Mouse (Mus musculus): ENCODE results near the gene Meiob. TPM values are rescaled to one million over a fixed set of nuclear protein-coding genes. Genes with fewer than 3 reads are reported as not detected.
A peak's percentile ranks its signal among the peaks of the same experiment; 100 is the strongest.

Gene Meiob
- polyA plus RNA-seq, 1 experiment from 2014 or later: not detected

DNA sequence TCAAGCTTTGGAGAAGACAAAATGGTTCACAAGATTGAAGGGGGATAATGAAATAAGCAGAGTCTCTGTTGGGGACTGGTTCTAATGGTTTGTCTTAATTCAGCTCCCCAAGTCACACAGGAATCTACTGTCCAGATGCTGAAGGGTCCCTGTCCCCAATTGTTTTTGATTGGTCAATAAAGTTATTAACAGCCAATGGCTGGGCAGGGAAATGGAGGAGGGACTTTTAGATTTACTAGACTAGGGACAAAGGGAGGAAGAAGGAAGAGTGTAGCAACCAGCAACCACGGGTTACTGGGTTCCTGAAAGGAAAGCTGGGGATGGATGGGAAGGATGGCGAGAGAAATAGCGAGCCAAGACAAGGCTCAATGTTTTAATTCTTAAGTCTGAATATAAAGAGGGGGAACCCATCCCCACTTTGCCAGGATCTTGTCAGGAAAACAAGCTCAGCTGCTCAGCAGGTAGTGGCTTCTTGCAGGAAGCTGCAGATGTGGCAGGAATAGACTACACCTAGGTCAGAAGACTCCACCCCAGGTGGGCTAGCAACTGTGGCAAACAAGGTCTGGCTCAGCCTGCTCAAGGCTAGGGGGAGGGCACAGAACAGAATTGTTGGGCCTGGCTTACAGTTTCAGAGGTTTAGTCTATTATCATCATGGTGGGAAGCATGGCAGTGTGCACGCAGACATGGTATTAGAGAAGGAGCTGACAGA is 69.8 kb downstream of the Meiob start:
- Histone ChIP-seq H3K4me3 (ENCODE audit: low read depth, low read length) (no peak overlapping the region), H3K4me2 (ENCODE audit: low read length) (no peak overlapping the region), H3K36me3 (ENCODE audit: control insufficient read depth, insufficient read depth, low read length) (no peaks in the 10 kb centered on the region), H3K9ac (ENCODE audit: low read length) (no peak overlapping the region), H3K4me1 (replicated peaks; ENCODE audit: control insufficient read depth, insufficient read depth, low read length) (0 out of 2 replicates have a peak, but pooled peaks cover 5% of the 10 kb centered on the region), H3K27me3 (replicated peaks; ENCODE audit: control insufficient read depth, insufficient read depth, low read length) (no peaks in the 10 kb centered on the region), H3K27ac (ENCODE audit: low read depth) (no peak overlapping the region), H3K9me3 (ENCODE audit: control insufficient read depth, low read length) (no peaks in the 10 kb centered on the region)
- no peak for DNase-seq (ENCODE audit: low spot score)
- 46% methylated on average over 4 of the region's 4 CpGs for WGBS
- no peak for ATAC-seq (replicated peaks; ENCODE audit: low FRiP score, low TSS enrichment, low read depth)

GRCm38 (mm10) chr17:24874405-24874745 is 70.3 kb downstream of the Meiob start:
- ATAC-seq (replicated peaks; ENCODE audit: low FRiP score, low TSS enrichment, low read depth) (no peak), DNase-seq (ENCODE audit: low spot score) (no peak)
- Histone ChIP-seq H3K9me3 (ENCODE audit: control insufficient read depth, low read length) (no peaks in the 10 kb centered on the region), H3K9ac (ENCODE audit: low read length) (no peak overlapping the region), H3K4me2 (ENCODE audit: low read length) (no peak overlapping the region), H3K36me3 (ENCODE audit: control insufficient read depth, insufficient read depth, low read length) (no peaks in the 10 kb centered on the region), H3K4me3 (ENCODE audit: low read depth, low read length) (no peak overlapping the region), H3K27me3 (replicated peaks; ENCODE audit: control insufficient read depth, insufficient read depth, low read length) (no peaks in the 10 kb centered on the region), H3K4me1 (replicated peaks; ENCODE audit: control insufficient read depth, insufficient read depth, low read length) (0 out of 2 replicates have a peak, but pooled peaks cover 5% of the 10 kb centered on the region), H3K27ac (ENCODE audit: low read depth) (no peak overlapping the region)
- 62% methylated on average over 1 of the region's 1 CpGs for WGBS

GRCm38 (mm10) chr17:24874989-24875388 is 70.9 kb downstream of the Meiob start:
- Histone ChIP-seq H3K4me1 (replicated peaks; ENCODE audit: control insufficient read depth, insufficient read depth, low read length) (0 out of 2 replicates have a peak, but pooled peaks cover 5% of the 10 kb centered on the region), H3K4me2 (ENCODE audit: low read length) (no peak overlapping the region), H3K9ac (ENCODE audit: low read length) (no peak overlapping the region), H3K27ac (ENCODE audit: low read depth) (no peak overlapping the region), H3K27me3 (replicated peaks; ENCODE audit: control insufficient read depth, insufficient read depth, low read length) (no peaks in the 10 kb centered on the region), H3K9me3 (ENCODE audit: control insufficient read depth, low read length) (no peaks in the 10 kb centered on the region), H3K36me3 (ENCODE audit: control insufficient read depth, insufficient read depth, low read length) (no peaks in the 10 kb centered on the region), H3K4me3 (ENCODE audit: low read depth, low read length) (no peak overlapping the region)
- ATAC-seq (replicated peaks; ENCODE audit: low FRiP score, low TSS enrichment, low read depth) (no peak), DNase-seq (ENCODE audit: low spot score) (no peak)
- WGBS: 80% methylated on average over 8 of the region's 8 CpGs

DNA sequence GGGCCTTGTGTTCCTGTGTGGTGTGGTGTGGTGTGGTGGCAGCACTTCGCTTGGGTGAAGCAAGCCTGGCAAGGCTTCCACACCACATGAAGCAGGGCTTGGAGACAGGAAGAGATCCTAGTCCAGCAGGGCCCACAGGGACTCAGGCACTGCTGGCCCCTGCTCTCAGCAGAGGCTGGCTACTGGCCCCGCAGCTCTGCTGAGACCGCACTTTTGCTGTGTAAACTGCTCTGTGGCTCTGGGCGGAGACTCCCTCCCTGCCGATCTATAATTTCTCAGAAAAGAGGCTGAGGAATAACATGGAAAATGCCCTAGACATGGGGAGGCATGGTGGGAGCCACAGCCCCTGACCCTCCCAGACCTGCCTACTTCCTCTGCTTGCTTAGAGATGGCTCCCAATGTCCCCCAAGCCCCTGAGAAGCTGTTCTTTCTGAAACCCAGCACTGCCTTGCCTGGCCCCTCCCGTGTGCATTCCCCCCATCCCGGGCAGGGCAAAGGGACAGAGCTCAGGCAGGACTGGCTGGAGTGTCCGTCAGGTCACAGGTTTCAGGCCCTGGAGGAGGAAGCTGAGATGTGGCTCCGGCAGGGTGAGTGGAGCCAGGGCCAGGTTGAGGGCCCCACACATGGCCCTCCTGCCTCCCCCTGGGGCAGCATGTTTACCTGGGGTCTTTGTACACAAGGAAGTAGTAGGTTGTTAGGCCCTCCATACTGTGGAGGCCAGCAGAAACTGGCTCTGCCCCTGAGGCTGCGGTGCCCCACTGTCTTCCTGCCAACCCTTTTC is 73.4 kb downstream of the Meiob start:
- no peak overlapping the region for H3K27ac ChIP-seq (ENCODE audit: low read depth)
- H3K9me3 ChIP-seq (ENCODE audit: control insufficient read depth, low read length): no peaks in the 10 kb centered on the region
- 0 out of 2 replicates have a peak, but pooled peaks cover 5% of the 10 kb centered on the region for H3K4me1 ChIP-seq (replicated peaks; ENCODE audit: control insufficient read depth, insufficient read depth, low read length)
- DNase-seq (ENCODE audit: low spot score) (no peak), ATAC-seq (replicated peaks; ENCODE audit: low FRiP score, low TSS enrichment, low read depth) (no peak)
- H3K36me3 ChIP-seq (ENCODE audit: control insufficient read depth, insufficient read depth, low read length): peaks cover 5% of the 10 kb centered on the region
- no peaks in the 10 kb centered on the region for H3K27me3 ChIP-seq (replicated peaks; ENCODE audit: control insufficient read depth, insufficient read depth, low read length)
- WGBS: 41% methylated on average over 10 of the region's 10 CpGs
- H3K4me3 ChIP-seq (ENCODE audit: low read depth, low read length): no peak overlapping the region
- 0 out of 2 replicates have a peak overlapping the region, but pooled peaks have one; percentile 22 for H3K9ac ChIP-seq (ENCODE audit: low read length)
- no peak overlapping the region for H3K4me2 ChIP-seq (ENCODE audit: low read length)

DNA sequence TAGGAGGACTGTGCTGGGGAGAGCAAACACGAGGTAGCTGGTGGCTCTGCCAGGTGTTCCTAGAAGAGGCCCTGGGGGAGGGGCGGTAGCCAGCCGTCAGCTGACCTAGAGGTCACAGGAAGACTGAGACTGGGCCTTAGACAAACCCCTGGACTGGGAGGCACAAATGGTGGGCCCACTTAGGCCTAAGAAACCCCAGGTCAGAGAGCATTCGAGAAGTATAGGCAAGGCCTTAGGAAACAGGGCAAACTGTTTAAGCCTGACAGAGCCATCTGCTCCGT is 74.0 kb downstream of the Meiob start:
- Histone ChIP-seq H3K4me3 (ENCODE audit: low read depth, low read length) (no peak overlapping the region), H3K4me2 (ENCODE audit: low read length) (no peak overlapping the region), H3K9me3 (ENCODE audit: control insufficient read depth, low read length) (no peaks in the 10 kb centered on the region), H3K27ac (ENCODE audit: low read depth) (no peak overlapping the region), H3K4me1 (replicated peaks; ENCODE audit: control insufficient read depth, insufficient read depth, low read length) (0 out of 2 replicates have a peak, but pooled peaks cover 5% of the 10 kb centered on the region), H3K27me3 (replicated peaks; ENCODE audit: control insufficient read depth, insufficient read depth, low read length) (no peaks in the 10 kb centered on the region), H3K36me3 (ENCODE audit: control insufficient read depth, insufficient read depth, low read length) (peaks cover 10% of the 10 kb centered on the region), H3K9ac (ENCODE audit: low read length) (no peak overlapping the region)
- WGBS: 24% methylated on average over 5 of the region's 5 CpGs
- 0 out of 2 replicates have a peak, but pooled peaks have one; percentile 37 for ATAC-seq (replicated peaks; ENCODE audit: low FRiP score, low TSS enrichment, low read depth)
- no peak for DNase-seq (ENCODE audit: low spot score)

GRCm38 (mm10) chr17:24878531-24878930 is 74.4 kb downstream of the Meiob start:
- Histone ChIP-seq H3K27ac (ENCODE audit: low read depth) (no peak overlapping the region), H3K36me3 (ENCODE audit: control insufficient read depth, insufficient read depth, low read length) (peaks cover 15% of the 10 kb centered on the region), H3K9ac (ENCODE audit: low read length) (no peak overlapping the region), H3K4me3 (ENCODE audit: low read depth, low read length) (no peak overlapping the region), H3K4me1 (replicated peaks; ENCODE audit: control insufficient read depth, insufficient read depth, low read length) (0 out of 2 replicates have a peak, but pooled peaks cover 5% of the 10 kb centered on the region), H3K9me3 (ENCODE audit: control insufficient read depth, low read length) (no peaks in the 10 kb centered on the region), H3K4me2 (ENCODE audit: low read length) (no peak overlapping the region), H3K27me3 (replicated peaks; ENCODE audit: control insufficient read depth, insufficient read depth, low read length) (no peaks in the 10 kb centered on the region)
- no peak for DNase-seq (ENCODE audit: low spot score)
- ATAC-seq (replicated peaks; ENCODE audit: low FRiP score, low TSS enrichment, low read depth): no peak
- whole genome bisulfite sequencing: 74% methylated on average over 8 of the region's 8 CpGs

DNA sequence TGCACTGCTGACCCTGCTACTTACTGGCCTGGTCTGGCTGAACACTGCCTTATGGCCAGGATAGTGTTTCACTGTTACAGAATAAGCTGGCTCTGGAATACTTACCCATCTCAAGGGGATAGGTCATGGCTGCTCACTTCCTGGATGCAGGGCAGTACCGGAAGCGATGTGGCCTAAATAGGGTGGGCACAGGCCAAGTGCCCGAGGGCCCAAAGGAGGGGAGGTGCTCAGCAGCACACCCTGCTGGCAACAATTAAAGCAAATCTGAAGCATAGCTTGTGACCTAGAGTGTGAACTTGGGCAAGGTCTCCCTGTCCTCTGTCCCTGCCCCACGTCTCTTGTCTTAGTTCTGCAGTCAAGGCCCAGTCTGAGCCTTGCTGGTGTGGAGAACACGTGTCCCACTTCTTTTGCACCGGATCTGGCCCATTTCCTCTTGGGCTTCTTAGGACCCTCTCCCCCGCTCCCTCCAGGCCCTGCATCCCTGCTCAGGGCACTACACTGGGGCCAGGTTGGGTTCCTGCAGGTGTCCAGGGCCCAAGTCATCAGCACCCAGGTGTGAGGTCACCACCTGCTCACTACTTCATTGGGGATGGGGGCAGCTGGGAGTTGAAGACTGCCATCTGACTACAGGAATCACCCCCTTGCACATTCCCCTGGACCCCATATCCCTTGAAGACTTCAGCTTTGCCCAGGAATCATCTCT is 77.8 kb downstream of the Meiob start:
- Histone ChIP-seq H3K27ac (ENCODE audit: low read depth) (no peak overlapping the region), H3K27me3 (replicated peaks; ENCODE audit: control insufficient read depth, insufficient read depth, low read length) (no peaks in the 10 kb centered on the region), H3K9ac (ENCODE audit: low read length) (no peak overlapping the region), H3K36me3 (ENCODE audit: control insufficient read depth, insufficient read depth, low read length) (peaks cover 21% of the 10 kb centered on the region), H3K4me1 (replicated peaks; ENCODE audit: control insufficient read depth, insufficient read depth, low read length) (peaks cover 12% of the 10 kb centered on the region), H3K9me3 (ENCODE audit: control insufficient read depth, low read length) (no peaks in the 10 kb centered on the region), H3K4me2 (ENCODE audit: low read length) (no peak overlapping the region), H3K4me3 (ENCODE audit: low read depth, low read length) (no peak overlapping the region)
- ATAC-seq (replicated peaks; ENCODE audit: low FRiP score, low TSS enrichment, low read depth) (no peak), DNase-seq (ENCODE audit: low spot score) (no peak)
- 44% methylated on average over 7 of the region's 7 CpGs for WGBS

GRCm38 (mm10) chr17:24884391-24884790 is 80.3 kb downstream of the Meiob start:
- Histone ChIP-seq H3K27me3 (replicated peaks; ENCODE audit: control insufficient read depth, insufficient read depth, low read length) (no peaks in the 10 kb centered on the region), H3K9ac (ENCODE audit: low read length) (no peak overlapping the region), H3K27ac (ENCODE audit: low read depth) (no peak overlapping the region), H3K4me2 (ENCODE audit: low read length) (no peak overlapping the region), H3K9me3 (ENCODE audit: control insufficient read depth, low read length) (no peaks in the 10 kb centered on the region), H3K36me3 (ENCODE audit: control insufficient read depth, insufficient read depth, low read length) (peaks cover 28% of the 10 kb centered on the region), H3K4me3 (ENCODE audit: low read depth, low read length) (no peak overlapping the region), H3K4me1 (replicated peaks; ENCODE audit: control insufficient read depth, insufficient read depth, low read length) (peaks cover 16% of the 10 kb centered on the region)
- WGBS: 79% methylated on average over 6 of the region's 6 CpGs
- DNase-seq (ENCODE audit: low spot score) (no peak), ATAC-seq (replicated peaks; ENCODE audit: low FRiP score, low TSS enrichment, low read depth) (no peak)

Measured in intestine, embryonic 14.5 days (tissue).